Mouse (Mus musculus): ENCODE data around the gene Mgst3. TPM values are rescaled to one million over a fixed set of nuclear protein-coding genes. Genes with fewer than 3 reads are reported as not detected.

The Mgst3 gene
- total and polyA plus RNA-seq, 2 experiments from 2014 or later = 306 to 566 TPM

- H3K4me3 ChIP-seq (ENCODE audit: low read depth, low read length) = no peak overlapping the region
Measured at GRCm38 (mm10) chr1:167430976-167431676, 37.5 kb upstream of the Mgst3 start.

GRCm38 (mm10) chr1:167426681-167427080 lies 33.0 kb upstream of the Mgst3 start:
- Histone ChIP-seq H3K36me3 (replicated peaks; ENCODE audit: control insufficient read depth, insufficient read depth, low read length) (no peaks in the 10 kb centered on the region), H3K9me3 (replicated peaks; ENCODE audit: control insufficient read depth, low read length) (no peaks in the 10 kb centered on the region), H3K4me2 (ENCODE audit: low read depth, low read length) (no peak overlapping the region), H3K27me3 (ENCODE audit: control insufficient read depth, insufficient read depth, low read length) (no peaks in the 10 kb centered on the region), H3K9ac (replicated peaks; ENCODE audit: low read depth, low read length) (no peak overlapping the region), H3K27ac (ENCODE audit: low read depth) (no peak overlapping the region), H3K4me1 (ENCODE audit: control insufficient read depth, insufficient read depth) (peaks cover 16% of the 10 kb centered on the region), H3K4me3 (ENCODE audit: low read depth, low read length) (no peak overlapping the region)
- DNase-seq (ENCODE audit: low spot score) = no peak
- WGBS = 83% methylated on average over 7 of the region's 7 CpGs
- ATAC-seq (ENCODE audit: insufficient read depth, low read depth) = no peak
- TF ChIP-seq CTCF (IDR thresholded peaks at IDR 0.05; ENCODE audit: low read depth) = no peak
- TF ChIP-seq EP300 (IDR thresholded peaks at IDR 0.05; ENCODE audit: low read depth) = no peak

More at GRCm38 (mm10) chr1:167430976-167431676, 37.5 kb upstream of the Mgst3 start:
- TF ChIP-seq CTCF (IDR thresholded peaks at IDR 0.05; ENCODE audit: low read depth) = no peak
- no peak for TF ChIP-seq EP300 (IDR thresholded peaks at IDR 0.05; ENCODE audit: low read depth)
- Histone ChIP-seq H3K9me3 (replicated peaks; ENCODE audit: control insufficient read depth, low read length) (no peaks in the 10 kb centered on the region), H3K27me3 (ENCODE audit: control insufficient read depth, insufficient read depth, low read length) (no peaks in the 10 kb centered on the region), H3K36me3 (replicated peaks; ENCODE audit: control insufficient read depth, insufficient read depth, low read length) (no peaks in the 10 kb centered on the region), H3K9ac (replicated peaks; ENCODE audit: low read depth, low read length) (no peak overlapping the region), H3K27ac (ENCODE audit: low read depth) (no peak overlapping the region), H3K4me1 (ENCODE audit: control insufficient read depth, insufficient read depth) (no peaks in the 10 kb centered on the region), H3K4me2 (ENCODE audit: low read depth, low read length) (no peak overlapping the region)
- ATAC-seq (ENCODE audit: insufficient read depth, low read depth) = no peak
- WGBS = 63% methylated on average over 9 of the region's 9 CpGs
- no peak for DNase-seq (ENCODE audit: low spot score)

GRCm38 (mm10) chr1:167425572-167425971 lies 31.9 kb upstream of the Mgst3 start:
- no peak overlapping the region for H3K4me3 ChIP-seq (ENCODE audit: low read depth, low read length)
- ATAC-seq (ENCODE audit: insufficient read depth, low read depth) (peak; percentile 86), DNase-seq (ENCODE audit: low spot score) (peak; percentile 37)
- no peaks in the 10 kb centered on the region for H3K9me3 ChIP-seq (replicated peaks; ENCODE audit: control insufficient read depth, low read length)
- peaks cover 16% of the 10 kb centered on the region for H3K4me1 ChIP-seq (ENCODE audit: control insufficient read depth, insufficient read depth)
- no peaks in the 10 kb centered on the region for H3K27me3 ChIP-seq (ENCODE audit: control insufficient read depth, insufficient read depth, low read length)
- no peak overlapping the region for H3K9ac ChIP-seq (replicated peaks; ENCODE audit: low read depth, low read length)
- 0 out of 2 replicates have a peak overlapping the region, but pooled peaks have one; percentile 15 for H3K4me2 ChIP-seq (ENCODE audit: low read depth, low read length)
- H3K36me3 ChIP-seq (replicated peaks; ENCODE audit: control insufficient read depth, insufficient read depth, low read length) = no peaks in the 10 kb centered on the region
- TF ChIP-seq CTCF (IDR thresholded peaks at IDR 0.05; ENCODE audit: low read depth) = no peak
- no peak for TF ChIP-seq EP300 (IDR thresholded peaks at IDR 0.05; ENCODE audit: low read depth)
- WGBS = 39% methylated on average over 5 of the region's 5 CpGs
- no peak overlapping the region for H3K27ac ChIP-seq (ENCODE audit: low read depth)

- ATAC-seq (ENCODE audit: insufficient read depth, low read depth) = peak; percentile 60; the same call in 1 of the 2 replicates
- no peaks in the 10 kb centered on the region for H3K9me3 ChIP-seq (replicated peaks; ENCODE audit: control insufficient read depth, low read length)
- H3K27me3 ChIP-seq (ENCODE audit: control insufficient read depth, insufficient read depth, low read length) = no peaks in the 10 kb centered on the region
- TF ChIP-seq EP300 (IDR thresholded peaks at IDR 0.05; ENCODE audit: low read depth) (no peak), CTCF (IDR thresholded peaks at IDR 0.05; ENCODE audit: low read depth) (no peak)
- DNase-seq (ENCODE audit: low spot score) = no peak
- H3K4me1 ChIP-seq (ENCODE audit: control insufficient read depth, insufficient read depth) = peaks cover 16% of the 10 kb centered on the region
- no peak overlapping the region for H3K9ac ChIP-seq (replicated peaks; ENCODE audit: low read depth, low read length)
- peak overlapping the region; percentile 43; the same call in 1 of the 2 replicates for H3K27ac ChIP-seq (ENCODE audit: low read depth)
- no peaks in the 10 kb centered on the region for H3K36me3 ChIP-seq (replicated peaks; ENCODE audit: control insufficient read depth, insufficient read depth, low read length)
- H3K4me2 ChIP-seq (ENCODE audit: low read depth, low read length) = no peak overlapping the region
- no peak overlapping the region for H3K4me3 ChIP-seq (ENCODE audit: low read depth, low read length)
- WGBS = 47% methylated on average over 11 of the region's 11 CpGs
Measured at GRCm38 (mm10) chr1:167422501-167423240, 29.0 kb upstream of the Mgst3 start.

- TF ChIP-seq EP300 (IDR thresholded peaks at IDR 0.05; ENCODE audit: low read depth) (no peak), CTCF (IDR thresholded peaks at IDR 0.05; ENCODE audit: low read depth) (peak; percentile 91)
- peaks cover 13% of the 10 kb centered on the region; the same call in 1 of the 2 replicates for H3K27me3 ChIP-seq (ENCODE audit: control insufficient read depth, insufficient read depth, low read length)
- H3K4me1 ChIP-seq (ENCODE audit: control insufficient read depth, insufficient read depth) = no peaks in the 10 kb centered on the region
- H3K4me3 ChIP-seq (ENCODE audit: low read depth, low read length) = no peak overlapping the region
- H3K9ac ChIP-seq (replicated peaks; ENCODE audit: low read depth, low read length) = no peak overlapping the region
- no peaks in the 10 kb centered on the region for H3K36me3 ChIP-seq (replicated peaks; ENCODE audit: control insufficient read depth, insufficient read depth, low read length)
- H3K4me2 ChIP-seq (ENCODE audit: low read depth, low read length) = no peak overlapping the region
- 4% methylated on average over 7 of the region's 7 CpGs for WGBS
- peak; percentile 80 for DNase-seq (ENCODE audit: low spot score)
- 0 out of 2 replicates have a peak, but pooled peaks have one; percentile 27 for ATAC-seq (ENCODE audit: insufficient read depth, low read depth)
- no peaks in the 10 kb centered on the region for H3K9me3 ChIP-seq (replicated peaks; ENCODE audit: control insufficient read depth, low read length)
- H3K27ac ChIP-seq (ENCODE audit: low read depth) = no peak overlapping the region
Measured at GRCm38 (mm10) chr1:167414846-167415245, 21.2 kb upstream of the Mgst3 start.

Data from heart, postnatal 0 days (tissue).